Mouse (Mus musculus) midbrain, embryonic 11.5 days (tissue): Measurements from ENCODE around the gene Gm10642. TPM values are rescaled to one million over a fixed set of nuclear protein-coding genes. Genes with fewer than 3 reads are reported as not detected.

ENCODE experiments used
- ATAC-seq: fragments of 200-750 bp; cut with Nextera tagmentation; 2 replicates; pipeline ENCODE4 v1.8.0; 2017; ENCODE audit warnings: moderate TSS enrichment, moderate library complexity; ENCODE audit not compliant: low FRiP score
- DNase-seq: peaks from one replicate; pipeline ENCODE4 v3.0.0; 2015; ENCODE audit warnings: low spot score; ENCODE audit errors: missing footprints
- H3K27ac ChIP-seq: fragments of 300-500 bp; sonication (generic); 2 replicates; pipeline ENCODE4 v1.5.1; 2014; ENCODE audit warnings: low read depth, low read length
- H3K27me3 ChIP-seq: fragments of 300-500 bp; sonication (generic); 2 replicates; pipeline ENCODE4 v1.6.1; 2014; ENCODE audit warnings: mild to moderate bottlenecking, low read length, moderate library complexity, mixed read lengths; ENCODE audit not compliant: control insufficient read depth, insufficient read depth
- H3K36me3 ChIP-seq: fragments of 300-500 bp; sonication (generic); 2 replicates; pipeline ENCODE4 v1.6.1; 2014; ENCODE audit warnings: mild to moderate bottlenecking, low read length, moderate library complexity, mixed read lengths; ENCODE audit not compliant: control insufficient read depth, insufficient read depth
- H3K4me1 ChIP-seq: fragments of 300-500 bp; sonication (generic); 2 replicates; pipeline ENCODE4 v1.6.1; 2014; ENCODE audit warnings: low read length; ENCODE audit not compliant: control insufficient read depth, insufficient read depth
- H3K4me2 ChIP-seq: fragments of 300-500 bp; sonication (generic); 2 replicates; pipeline ENCODE4 v1.6.1; 2014; ENCODE audit warnings: mild to moderate bottlenecking, moderate library complexity
- H3K4me3 ChIP-seq: fragments of 300-500 bp; sonication (generic); 2 replicates; pipeline ENCODE4 v1.5.1; 2014; ENCODE audit warnings: low read depth, low read length
- H3K9ac ChIP-seq: fragments of 300-500 bp; sonication (generic); 2 replicates; pipeline ENCODE4 v1.6.1; 2014; ENCODE audit warnings: low read length
- H3K9me3 ChIP-seq: fragments of 300-500 bp; sonication (generic); 2 replicates; pipeline ENCODE4 v1.6.1; 2016; ENCODE audit warnings: low read length; ENCODE audit not compliant: control insufficient read depth
- WGBS: fragments of 180-500 bp; shearing (Covaris S2); extraction: QIAGEN DNeasy Blood & Tissue Kit; methylation state at CpG from one replicate; pipeline ENCODE4 v1.1.7; 2014; 5-methylcytosine and 5-hydroxymethylcytosine counted together
- polyA plus RNA-seq: library from polyadenylated mRNA; unstranded; fragments of >200 nt; fragmentation: Nextera tagmentation; extraction: Ambion mirVana; gene quantifications from 2 replicates; pipeline ENCODE4 v1.2.1, GENCODE M21; 2014

The Gm10642 gene
- polyA plus RNA-seq, 1 experiment from 2014 or later: 0.15 TPM

DNA sequence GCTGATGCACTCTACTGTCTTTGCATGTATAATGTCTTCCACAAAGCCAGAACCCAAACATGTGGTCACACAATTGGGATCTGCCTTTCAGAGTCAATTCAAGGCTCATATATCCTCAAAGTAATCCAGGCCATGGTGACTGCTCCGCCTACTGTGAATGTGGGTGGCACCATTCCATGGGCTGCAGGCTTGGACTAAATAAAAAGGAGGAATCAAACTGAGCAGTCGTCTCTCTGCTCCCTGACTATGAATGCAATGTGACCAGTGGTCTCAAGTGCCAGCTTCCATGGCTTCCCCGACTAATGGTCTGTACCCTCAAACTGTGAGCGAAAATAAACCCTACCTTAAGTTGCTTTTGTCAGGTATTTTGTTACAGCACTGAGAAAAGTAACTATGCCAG lies 1.6 kb upstream of the Gm10642 start:
- no peaks in the 10 kb centered on the region for H3K9me3 ChIP-seq
- DNase-seq: no peak
- no peak overlapping the region for H3K4me3 ChIP-seq
- no peak for ATAC-seq
- 68% methylated on average over 4 of the region's 4 CpGs for WGBS
- H3K4me2 ChIP-seq: peak overlapping the region; percentile 15
- H3K4me1 ChIP-seq: peaks cover 10% of the 10 kb centered on the region; the same call in 1 of the 2 replicates
- no peaks in the 10 kb centered on the region for H3K36me3 ChIP-seq
- H3K9ac ChIP-seq: no peak overlapping the region
- H3K27me3 ChIP-seq: no peaks in the 10 kb centered on the region
- H3K27ac ChIP-seq: no peak overlapping the region

DNA sequence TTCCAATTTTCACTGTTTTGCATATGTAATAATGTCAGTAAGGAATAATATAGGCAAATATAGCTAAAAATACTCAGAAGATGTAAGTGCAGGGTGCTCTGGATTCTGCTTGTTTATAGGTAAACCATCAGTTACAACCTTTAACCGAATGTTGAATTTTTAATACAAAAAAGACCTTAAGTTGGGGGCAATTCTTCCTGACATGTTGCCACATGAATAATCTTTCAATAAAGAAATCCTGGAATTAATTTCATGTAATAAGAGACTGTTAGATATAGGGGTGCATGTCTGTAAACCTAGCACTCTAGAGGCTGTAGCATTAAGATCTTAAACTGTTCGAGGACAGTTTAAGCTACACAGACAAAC lies 304 bp upstream of the Gm10642 start:
- ATAC-seq (no peak), DNase-seq (no peak)
- H3K4me1 ChIP-seq: peaks cover 10% of the 10 kb centered on the region; the same call in 1 of the 2 replicates
- H3K4me2 ChIP-seq: peak overlapping the region; percentile 89
- WGBS: 53% methylated on average over 2 of the region's 2 CpGs
- no peaks in the 10 kb centered on the region for H3K9me3 ChIP-seq
- no peaks in the 10 kb centered on the region for H3K27me3 ChIP-seq
- no peak overlapping the region for H3K27ac ChIP-seq
- peak overlapping the region; percentile 82 for H3K4me3 ChIP-seq
- H3K36me3 ChIP-seq: no peaks in the 10 kb centered on the region
- H3K9ac ChIP-seq: no peak overlapping the region; the same call in 1 of the 2 replicates

DNA sequence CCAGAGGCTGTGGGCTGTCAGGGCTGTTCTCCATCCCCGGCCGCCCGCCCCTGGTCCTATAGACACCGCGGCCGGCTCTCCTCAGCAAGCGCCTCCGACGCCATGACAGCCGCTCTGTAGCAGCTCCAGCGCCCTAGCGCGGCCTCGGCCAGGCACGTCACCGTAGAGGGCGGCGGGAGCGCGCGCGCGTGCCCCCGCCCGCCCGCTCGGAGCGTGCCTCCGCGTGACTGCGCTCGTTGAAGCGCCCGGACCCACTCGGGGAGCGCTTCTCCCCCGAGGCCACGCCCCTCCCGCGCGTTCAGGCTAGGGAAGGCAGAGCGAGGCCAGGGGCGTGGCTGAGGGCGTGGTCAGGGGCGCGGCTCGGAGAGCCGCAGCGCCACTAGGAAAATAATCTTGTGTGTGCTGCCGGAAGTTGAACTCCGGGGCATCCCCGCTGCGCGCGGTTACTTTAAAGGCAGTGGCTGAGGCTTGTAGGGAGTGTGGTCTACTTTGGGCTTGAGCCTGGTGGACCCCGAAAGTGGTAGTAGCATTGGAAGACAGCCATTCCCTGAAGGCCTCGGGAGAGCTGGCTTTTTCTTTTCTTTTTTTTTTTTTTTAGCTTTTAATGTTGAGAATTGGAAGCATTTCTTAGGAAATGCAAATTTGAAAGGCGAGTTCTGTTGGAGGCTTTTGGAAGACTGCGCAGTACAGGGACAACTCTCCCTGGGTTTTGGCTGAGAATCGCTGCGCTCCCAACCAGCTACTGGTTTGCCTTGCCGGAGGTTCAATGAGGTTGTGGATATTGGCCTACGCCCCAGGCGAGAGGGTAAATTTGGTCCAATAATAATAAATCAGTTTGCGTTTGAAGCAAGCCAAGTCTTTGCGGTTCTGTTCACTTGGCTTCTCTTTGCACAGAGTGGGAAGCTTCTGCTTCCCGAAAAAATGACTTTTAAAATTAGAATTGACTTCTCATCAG lies 1.2 kb downstream of the Gm10642 start, which contains the start of gene Mindy2:
Gene Mindy2, minus strand, starts transcription at position 162 of the 955 bp plus-strand sequence.
- DNase-seq: peak; percentile 100
- Histone ChIP-seq H3K9me3 (no peaks in the 10 kb centered on the region), H3K27me3 (no peaks in the 10 kb centered on the region), H3K4me1 (peaks cover 10% of the 10 kb centered on the region; the same call in 1 of the 2 replicates), H3K9ac (peak within 1 kb of the TSS; percentile 81), H3K4me2 (peak within 1 kb of the TSS; percentile 89), H3K27ac (peak within 1 kb of the TSS; percentile 87), H3K36me3 (no peaks in the 10 kb centered on the region), H3K4me3 (peak within 1 kb of the TSS; percentile 82)
- WGBS: 2% methylated on average over 64 of the region's 67 CpGs
- peak; percentile 97 for ATAC-seq

DNA sequence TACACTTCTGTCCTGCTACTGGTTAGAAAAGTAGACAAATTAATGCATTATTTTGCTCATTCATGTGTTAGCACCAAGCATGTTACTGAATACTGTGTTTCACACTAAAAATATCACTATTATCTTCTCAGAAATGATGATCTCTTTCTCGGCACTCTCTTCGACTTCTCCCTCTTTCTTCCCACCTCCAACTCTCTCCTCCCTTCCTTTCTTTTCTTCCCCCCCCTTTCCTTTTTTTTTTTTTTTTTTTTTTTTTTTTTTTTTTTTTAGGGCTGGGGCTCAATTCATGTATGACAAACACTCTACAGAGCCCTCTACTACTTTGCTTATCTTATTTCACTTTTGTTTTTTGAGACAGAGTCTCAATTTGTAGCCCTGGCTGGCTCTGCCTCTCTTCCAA lies 2.2 kb downstream of the Gm10642 start:
- no peak overlapping the region for H3K4me3 ChIP-seq
- DNase-seq: no peak
- no peaks in the 10 kb centered on the region for H3K36me3 ChIP-seq
- peaks cover 10% of the 10 kb centered on the region; the same call in 1 of the 2 replicates for H3K4me1 ChIP-seq
- H3K27me3 ChIP-seq: no peaks in the 10 kb centered on the region
- no peak for ATAC-seq
- H3K9me3 ChIP-seq: no peaks in the 10 kb centered on the region
- H3K27ac ChIP-seq: no peak overlapping the region
- no peak overlapping the region for H3K9ac ChIP-seq
- no peak overlapping the region for H3K4me2 ChIP-seq
- 65% methylated on average over 2 of the region's 2 CpGs for WGBS

DNA sequence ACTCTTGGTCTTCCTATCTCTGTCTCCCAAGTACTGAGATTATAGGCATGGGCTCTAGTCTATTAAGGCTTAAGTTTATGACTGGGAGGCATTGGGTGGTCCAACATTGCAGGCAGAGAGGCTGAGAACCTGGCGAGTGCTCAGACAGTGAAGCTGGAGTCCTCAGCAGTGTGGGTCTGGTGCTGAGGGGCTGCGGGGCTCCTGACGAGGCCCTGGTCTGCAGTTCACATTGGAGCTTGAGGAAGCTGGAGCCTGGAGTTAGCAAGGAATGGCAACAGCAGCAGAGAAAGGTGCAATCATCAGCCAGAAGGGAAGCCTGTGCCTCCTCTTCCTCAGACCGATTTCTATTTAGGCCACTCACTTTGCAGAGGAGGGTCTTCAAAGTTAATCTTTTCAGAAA lies 8.8 kb downstream of the Gm10642 start:
- Histone ChIP-seq H3K4me1 (no peaks in the 10 kb centered on the region), H3K36me3 (no peaks in the 10 kb centered on the region), H3K27me3 (no peaks in the 10 kb centered on the region), H3K9ac (no peak overlapping the region), H3K27ac (no peak overlapping the region), H3K4me3 (no peak overlapping the region), H3K4me2 (no peak overlapping the region), H3K9me3 (no peaks in the 10 kb centered on the region)
- DNase-seq: no peak
- no peak for ATAC-seq
- WGBS: 79% methylated on average over 4 of the region's 4 CpGs

DNA sequence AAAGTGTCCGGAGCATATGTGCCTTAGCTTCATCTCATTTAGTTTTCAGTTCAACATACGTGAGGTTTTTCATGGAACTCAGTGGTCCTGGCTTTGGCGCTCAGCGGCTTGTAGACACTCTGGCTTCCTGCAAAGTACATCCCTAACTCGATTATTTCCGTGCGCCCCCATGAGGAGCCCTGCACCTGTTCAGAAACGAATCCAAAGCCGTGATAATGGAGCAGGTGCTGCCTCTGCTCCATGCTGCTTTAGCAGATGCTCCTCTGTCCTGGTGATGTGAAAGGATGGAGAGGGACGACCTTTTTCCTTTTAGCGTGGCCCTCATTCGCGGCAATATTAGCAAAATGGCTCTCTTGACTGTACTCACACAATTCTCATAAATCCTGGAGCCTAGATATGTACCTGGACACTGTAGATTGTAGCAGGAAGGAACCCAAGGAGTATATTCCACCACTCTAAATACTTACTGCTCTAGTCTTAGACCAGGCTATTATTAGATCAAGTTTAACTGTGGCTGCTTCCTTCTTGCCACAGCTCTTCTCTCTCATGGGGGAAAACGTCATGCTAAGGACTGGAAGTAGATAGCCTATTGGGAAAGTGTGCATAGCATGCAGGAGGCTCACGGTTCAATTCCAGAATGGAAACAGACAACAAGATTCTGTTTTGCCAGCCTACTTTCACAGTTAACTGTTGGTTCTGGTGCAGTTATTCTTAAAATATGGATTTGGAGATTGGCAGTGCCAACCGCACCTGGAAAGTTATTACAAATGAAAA lies 9.5 kb downstream of the Gm10642 start:
- 77% methylated on average over 16 of the region's 16 CpGs for WGBS

DNA sequence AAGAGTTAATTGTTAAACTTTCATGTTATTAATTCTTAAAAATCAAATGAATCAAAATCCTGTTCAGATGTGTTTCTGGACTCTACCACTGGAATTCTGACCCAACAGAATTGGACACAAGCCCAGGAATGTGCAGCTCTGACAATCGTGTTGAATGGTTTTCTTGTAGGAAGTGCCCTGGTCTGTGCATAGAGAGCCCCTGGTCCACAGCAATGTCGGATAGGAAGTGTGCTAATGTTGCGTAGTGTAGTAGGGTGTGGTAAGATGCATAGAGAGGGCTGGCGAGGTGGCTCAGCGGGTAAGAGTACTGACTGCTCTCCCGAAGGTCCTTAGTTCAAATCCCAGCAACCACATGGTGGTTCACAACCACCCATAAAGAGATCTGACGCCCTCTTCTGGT lies 10.8 kb downstream of the Gm10642 start:
- 77% methylated on average over 7 of the region's 7 CpGs for WGBS
- Histone ChIP-seq H3K27ac (no peak overlapping the region), H3K4me3 (no peak overlapping the region), H3K36me3 (no peaks in the 10 kb centered on the region), H3K27me3 (no peaks in the 10 kb centered on the region), H3K4me1 (no peaks in the 10 kb centered on the region), H3K9ac (no peak overlapping the region), H3K9me3 (no peaks in the 10 kb centered on the region), H3K4me2 (no peak overlapping the region)
- DNase-seq (no peak), ATAC-seq (no peak)

More for the DNA sequence above, 9.5 kb downstream of the Gm10642 start:
- DNase-seq (no peak), ATAC-seq (no peak)
- no peaks in the 10 kb centered on the region for H3K27me3 ChIP-seq
- H3K4me2 ChIP-seq: no peak overlapping the region
- no peak overlapping the region for H3K9ac ChIP-seq
- no peaks in the 10 kb centered on the region for H3K9me3 ChIP-seq
- H3K4me3 ChIP-seq: no peak overlapping the region
- H3K4me1 ChIP-seq: no peaks in the 10 kb centered on the region
- no peak overlapping the region for H3K27ac ChIP-seq
- no peaks in the 10 kb centered on the region for H3K36me3 ChIP-seq

DNA sequence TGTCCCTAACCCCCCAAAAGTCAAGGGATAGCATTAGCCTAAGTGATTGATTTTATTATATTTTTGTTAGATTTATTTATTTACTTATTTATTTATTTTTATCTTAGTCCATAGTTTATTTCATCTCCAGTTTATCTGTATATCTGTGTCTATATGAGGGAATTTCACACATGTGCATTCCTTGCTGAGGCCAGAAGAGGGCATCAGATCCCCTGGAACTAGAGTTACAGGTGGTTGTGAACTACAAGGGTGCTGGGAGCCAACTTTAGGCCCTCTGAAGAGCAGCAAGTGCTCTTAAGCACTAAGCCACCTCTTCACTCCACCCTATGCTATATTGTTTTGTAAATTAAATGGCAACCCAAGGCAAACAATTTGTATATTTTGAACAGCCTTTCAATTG lies 12.0 kb downstream of the Gm10642 start:
- H3K9me3 ChIP-seq: no peaks in the 10 kb centered on the region
- no peaks in the 10 kb centered on the region for H3K4me1 ChIP-seq
- H3K27ac ChIP-seq: no peak overlapping the region
- no peak for ATAC-seq
- no peaks in the 10 kb centered on the region for H3K36me3 ChIP-seq
- no peak overlapping the region for H3K9ac ChIP-seq
- H3K4me3 ChIP-seq: no peak overlapping the region
- no peak for DNase-seq
- no peaks in the 10 kb centered on the region for H3K27me3 ChIP-seq
- no peak overlapping the region for H3K4me2 ChIP-seq

DNA sequence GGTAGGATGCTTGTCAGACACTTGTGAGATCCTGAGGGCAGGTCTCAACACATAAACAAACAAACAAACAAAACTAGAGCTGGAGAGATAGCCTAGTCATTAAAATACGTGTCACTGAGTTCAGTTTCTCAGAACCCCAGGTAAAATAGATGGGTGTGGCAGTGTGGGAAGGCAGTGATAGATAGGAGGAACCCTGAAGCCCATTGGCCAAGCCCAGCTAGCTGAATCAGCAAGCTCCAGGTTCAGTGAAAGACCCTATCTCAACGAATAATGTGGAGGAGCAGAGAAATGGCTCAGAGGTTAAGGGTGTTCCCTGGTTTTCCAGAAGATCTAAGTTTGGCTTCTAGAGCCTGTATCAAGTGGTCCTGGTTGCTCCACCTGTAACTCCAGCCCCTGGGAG lies 13.1 kb downstream of the Gm10642 start:
- no peaks in the 10 kb centered on the region for H3K36me3 ChIP-seq
- WGBS: 68% methylated on average over 2 of the region's 2 CpGs
- no peaks in the 10 kb centered on the region for H3K27me3 ChIP-seq
- H3K27ac ChIP-seq: no peak overlapping the region
- ATAC-seq (no peak), DNase-seq (no peak)
- H3K4me2 ChIP-seq: no peak overlapping the region
- no peaks in the 10 kb centered on the region for H3K4me1 ChIP-seq
- no peaks in the 10 kb centered on the region for H3K9me3 ChIP-seq
- no peak overlapping the region for H3K9ac ChIP-seq
- H3K4me3 ChIP-seq: no peak overlapping the region
